ENCODE assay signal across 11 mouse cellular contexts in the genomic region with DNA sequence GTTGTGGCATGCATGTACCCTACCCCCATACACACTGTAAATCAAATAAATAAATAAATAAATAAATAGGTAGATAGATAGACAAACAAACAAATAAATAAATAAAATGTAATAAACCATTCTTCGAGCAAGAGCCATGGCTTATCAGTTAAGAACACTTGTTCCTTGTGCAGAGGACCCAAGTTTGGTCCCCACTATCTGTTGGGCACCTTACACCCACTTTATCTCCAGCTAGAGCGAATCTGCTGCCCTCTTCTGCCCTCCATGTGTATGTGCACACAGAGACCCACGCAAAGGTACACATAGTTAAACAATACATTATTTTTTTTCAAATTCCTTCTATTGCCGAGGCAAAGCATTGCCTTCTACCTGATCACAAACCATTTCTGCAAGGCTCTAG.
DNase-seq lines count a peak whose midpoint lies in the region; ATAC-seq and TF ChIP-seq lines count a peak whose summit lies in the region.
"Had no signal": no experiment of that assay in that cellular context is flagged by ENCODE, and none has a peak within 500 bp of the region (broad histone marks: within the 10 kb centered on the region; RNA-seq: fewer than 3 reads in every experiment).

No protein-coding gene starts in this region.

- H3K36me3 ChIP-seq in heart, embryonic 15.5 days, result no peaks in the 10 kb centered on the region
- no peaks in the 10 kb centered on the region for H3K36me3 ChIP-seq in liver, adult 2 months (ENCODE audit: control insufficient read depth, insufficient read depth, low read length)
- H3K36me3 ChIP-seq: neural tube, embryonic 13.5 days had no signal

- no peaks in the 10 kb centered on the region for H3K79me2 ChIP-seq in liver, adult 2 months (ENCODE audit: control insufficient read depth, insufficient read depth, low read length)

- H3K4me1 ChIP-seq in heart, embryonic 15.5 days (replicated peaks), result peaks cover 14% of the 10 kb centered on the region
- peaks cover 1% of the 10 kb centered on the region; the same call in 1 of the 2 replicates for H3K4me1 ChIP-seq in liver, adult 2 months (ENCODE audit: control insufficient read depth, insufficient read depth, low read length)

- H3K4me2 ChIP-seq in heart, embryonic 15.5 days, result no peak overlapping the region
- H3K4me2 ChIP-seq: neural tube, embryonic 13.5 days had no signal

- no peak for DNase-seq in heart, adult 9 months (ENCODE audit: low spot score in 2 of 2)
- DNase-seq in 416B (ENCODE audit: low read depth), result peak; percentile 23
- DNase-seq in ES-CJ7 (ENCODE audit: low read depth, low spot score), result peak; percentile 30
- no peak for DNase-seq in liver, adult 2 months (ENCODE audit: extremely low read depth, low read depth, low spot score)
- DNase-seq in layer of hippocampus, adult 9-11 months, result no peak
- no peak for DNase-seq in right cerebral cortex, postnatal 14 days
- DNase-seq: adrenal gland, postnatal 25 days; cerebellum, adult 9-11 months had no signal

- H3K4me3 ChIP-seq in heart, embryonic 15.5 days, result no peak overlapping the region
- H3K4me3 ChIP-seq in liver, adult 2 months (ENCODE audit: insufficient read depth, low read depth, low read length), result no peak overlapping the region
- H3K4me3 ChIP-seq: neural tube, embryonic 13.5 days had no signal

- no peak for TF ChIP-seq POLR2A in liver, adult 2 months (IDR thresholded peaks at IDR 0.05; ENCODE audit: extremely low read depth, insufficient read depth, low read length)

- H3K27ac ChIP-seq in heart, embryonic 15.5 days, result peak overlapping the region; percentile 76; the same call in 1 of the 2 replicates
- no peak overlapping the region for H3K27ac ChIP-seq in liver, adult 2 months (replicated peaks; ENCODE audit: insufficient read depth, low read depth, low read length)

- WGBS in heart, embryonic 15.5 days, result 85% methylated on average over 4 of the region's 4 CpGs
- WGBS in liver, adult 2 months, result 95% methylated on average over 4 of the region's 4 CpGs

- TF ChIP-seq CTCF in liver, adult 2 months (IDR thresholded peaks at IDR 0.05; ENCODE audit: low read depth, low read length), result peak; percentile 35; the same call in 1 of the 2 replicates

- H3K9me3 ChIP-seq in heart, embryonic 15.5 days (replicated peaks), result no peaks in the 10 kb centered on the region
- H3K9me3 ChIP-seq: neural tube, embryonic 13.5 days had no signal

- no peaks in the 10 kb centered on the region for H3K27me3 ChIP-seq in heart, embryonic 15.5 days
- no peaks in the 10 kb centered on the region for H3K27me3 ChIP-seq in liver, adult 2 months (ENCODE audit: control insufficient read depth, insufficient read depth, low read length)
- H3K27me3 ChIP-seq: neural tube, embryonic 13.5 days had no signal

- no peak overlapping the region for H3K9ac ChIP-seq in heart, embryonic 15.5 days
- H3K9ac ChIP-seq in liver, adult 2 months (ENCODE audit: low read depth, low read length), result no peak overlapping the region

- ATAC-seq in heart, embryonic 15.5 days (replicated peaks; ENCODE audit: insufficient number of reproducible peaks, insufficient read depth, low FRiP score, low read depth), result no peak
- no peak for ATAC-seq in frontal cortex, adult (ENCODE audit: low TSS enrichment)

Comparison
In these comparisons a context has a peak if more than half of its experiments do, and no peak if none do; other contexts are left out.
1. DNase-seq: peak in 416B (single experiment) and ES-CJ7 (single experiment); none in heart, adult 9 months (0 of 2), liver, adult 2 months (single experiment), layer of hippocampus, adult 9-11 months (single experiment) and right cerebral cortex, postnatal 14 days (single experiment).